Mouse (Mus musculus) liver, adult 2 months (tissue): ENCODE results near the gene Pigz.

ENCODE experiments used
- CTCF ChIP-seq: fragments of 200-500 bp; IDR thresholded peaks from 2 replicates; pipeline ENCODE4 v1.5.1; 2011; ENCODE audit warnings: low read depth, low read length, control low read depth
- POLR2A ChIP-seq: fragments of 200-500 bp; IDR thresholded peaks from 2 replicates; pipeline ENCODE4 v1.6.1; 2011; ENCODE audit warnings: low read length, control low read depth; ENCODE audit not compliant: insufficient read depth; ENCODE audit errors: extremely low read depth

GRCm38 (mm10) chr16:31945372-31945771, 11.7 kb downstream of the Pigz start:
- TF ChIP-seq POLR2A (no peak), CTCF (no peak)
